Mouse (Mus musculus) embryonic facial prominence, embryonic 13.5 days (tissue): ENCODE data around the gene Myl12a. TPM values are rescaled to one million over a fixed set of nuclear protein-coding genes. Genes with fewer than 3 reads are reported as not detected.

Experiments used
- ATAC-seq: fragments of 200-750 bp; cut with Nextera tagmentation; 2 replicates; pipeline ENCODE4 v1.8.0; 2017; ENCODE audit warnings: low read depth; ENCODE audit not compliant: insufficient number of reproducible peaks, insufficient read depth, low FRiP score, low TSS enrichment
- H3K27ac ChIP-seq: fragments of 300-500 bp; sonication (generic); 2 replicates; pipeline ENCODE4 v1.5.1; 2015; ENCODE audit warnings: moderate library complexity, mild to moderate bottlenecking, inconsistent platforms
- H3K27me3 ChIP-seq: fragments of 300-500 bp; sonication (generic); 2 replicates; pipeline ENCODE4 v1.6.1; 2015; ENCODE audit warnings: mild to moderate bottlenecking, inconsistent platforms
- H3K36me3 ChIP-seq: fragments of 300-500 bp; sonication (generic); 2 replicates; pipeline ENCODE4 v1.6.1; 2015; ENCODE audit warnings: mild to moderate bottlenecking, inconsistent platforms
- H3K4me1 ChIP-seq: fragments of 300-500 bp; sonication (generic); 2 replicates; pipeline ENCODE4 v1.6.1; 2015; ENCODE audit warnings: inconsistent platforms
- H3K4me2 ChIP-seq: fragments of 300-500 bp; sonication (generic); 2 replicates; pipeline ENCODE4 v1.6.1; 2015; ENCODE audit warnings: moderate library complexity, mild to moderate bottlenecking, inconsistent platforms
- H3K4me3 ChIP-seq: fragments of 300-500 bp; sonication (generic); 2 replicates; pipeline ENCODE4 v1.5.1; 2015; ENCODE audit warnings: mild to moderate bottlenecking, inconsistent platforms
- H3K9ac ChIP-seq: fragments of 300-500 bp; sonication (generic); 2 replicates; pipeline ENCODE4 v1.6.1; 2015; ENCODE audit warnings: mild to moderate bottlenecking, inconsistent platforms
- H3K9me3 ChIP-seq: fragments of 300-500 bp; sonication (generic); 2 replicates; pipeline ENCODE4 v1.6.1; 2016; ENCODE audit warnings: inconsistent platforms
- WGBS: fragments of 180-500 bp; shearing (Covaris S2); methylation state at CpG from one replicate; pipeline ENCODE4 v1.1.7; 2015; ENCODE audit warnings: mixed read lengths; 5-methylcytosine and 5-hydroxymethylcytosine counted together
- polyA plus RNA-seq: library from polyadenylated mRNA; unstranded; fragments of >200 nt; fragmentation: Nextera tagmentation; extraction: Ambion mirVana; gene quantifications from 2 replicates; pipeline ENCODE4 v1.2.1, GENCODE M21; 2015

The Myl12a gene
- polyA plus RNA-seq, 1 experiment from 2014 or later, result 585 TPM

DNA sequence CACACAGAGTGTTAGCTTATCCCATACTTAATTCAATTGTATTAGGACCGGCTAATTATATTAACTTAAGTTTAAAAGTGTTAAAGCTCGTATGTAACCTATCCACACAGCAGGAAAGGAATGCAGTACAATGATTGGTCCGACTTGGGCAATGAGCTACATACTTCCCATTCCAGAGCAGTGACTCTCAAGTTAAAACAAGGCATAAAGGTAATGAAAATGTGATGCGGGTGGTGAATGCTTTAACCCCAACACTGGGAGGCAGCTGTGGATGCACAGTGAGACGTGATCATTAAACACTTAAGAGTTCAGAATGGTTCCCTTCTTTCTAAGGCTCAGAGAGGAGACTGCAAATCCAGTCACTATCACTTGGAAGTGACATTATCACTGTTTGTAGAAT lies 3.5 kb downstream of the Myl12a start:
- Histone ChIP-seq H3K27me3 (no peaks in the 10 kb centered on the region), H3K4me1 (peaks cover 37% of the 10 kb centered on the region), H3K9ac (no peak overlapping the region), H3K36me3 (peaks cover 21% of the 10 kb centered on the region), H3K27ac (no peak overlapping the region), H3K4me3 (no peak overlapping the region), H3K9me3 (0 out of 2 replicates have a peak, but pooled peaks cover 1% of the 10 kb centered on the region), H3K4me2 (no peak overlapping the region)
- WGBS, result 38% methylated on average over 5 of the region's 5 CpGs
- ATAC-seq, result no peak

DNA sequence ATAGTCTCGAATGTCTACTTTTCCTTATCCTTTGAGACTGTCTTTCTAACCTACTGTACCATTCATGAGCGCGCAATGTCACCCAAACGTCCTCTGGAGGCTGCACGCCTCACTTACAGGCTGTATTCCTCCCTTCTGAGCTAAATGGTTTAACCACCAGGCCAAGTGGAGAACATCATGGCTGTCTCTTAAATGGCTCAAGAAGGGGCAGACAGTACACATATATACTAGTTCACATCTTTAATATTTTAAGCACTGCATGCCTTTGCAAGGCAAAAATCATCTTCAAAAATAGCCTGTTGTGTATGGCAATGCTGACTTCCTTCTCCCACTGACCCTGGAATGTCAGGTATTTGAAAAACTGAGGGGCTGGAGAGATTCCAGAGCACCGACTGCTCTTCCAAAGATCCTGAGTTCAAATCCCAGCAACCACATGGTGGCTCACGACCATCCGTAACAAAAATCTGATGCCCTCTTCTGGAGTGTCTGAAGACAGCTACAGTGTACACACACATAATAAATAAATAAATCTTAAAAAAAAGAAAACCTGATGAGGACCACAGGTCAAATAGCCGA lies 4.2 kb downstream of the Myl12a start:
- Histone ChIP-seq H3K4me2 (no peak overlapping the region), H3K4me1 (peaks cover 32% of the 10 kb centered on the region)
- no peak for ATAC-seq

DNA sequence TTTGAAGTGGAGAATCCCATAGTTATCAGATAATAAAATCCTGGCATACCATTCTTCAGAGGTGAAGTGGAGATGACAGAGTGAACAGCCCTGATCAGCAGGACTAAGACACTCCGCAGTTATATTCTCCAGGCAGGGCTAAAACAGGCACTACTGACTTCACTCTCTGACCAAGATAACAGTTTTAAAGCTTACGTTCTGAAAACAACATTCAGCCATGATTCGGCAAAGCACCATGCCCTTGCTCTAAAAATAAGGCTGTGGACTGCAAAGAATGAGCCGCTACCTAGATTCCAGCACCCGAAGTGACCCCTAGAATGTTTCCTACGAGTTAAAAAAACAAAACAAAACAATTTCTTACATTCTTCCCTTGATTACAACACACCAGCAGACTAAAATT lies 4.8 kb downstream of the Myl12a start:
- no peak for ATAC-seq
- peaks cover 27% of the 10 kb centered on the region for H3K4me1 ChIP-seq
- no peak overlapping the region for H3K9ac ChIP-seq
- H3K27ac ChIP-seq, result no peak overlapping the region
- no peak overlapping the region for H3K4me3 ChIP-seq
- H3K4me2 ChIP-seq, result no peak overlapping the region
- 65% methylated on average over 6 of the region's 6 CpGs for WGBS
- H3K27me3 ChIP-seq, result no peaks in the 10 kb centered on the region
- H3K9me3 ChIP-seq, result no peaks in the 10 kb centered on the region
- H3K36me3 ChIP-seq, result peaks cover 33% of the 10 kb centered on the region

More for the DNA sequence above, 4.2 kb downstream of the Myl12a start:
- Histone ChIP-seq H3K27me3 (no peaks in the 10 kb centered on the region), H3K27ac (no peak overlapping the region), H3K9me3 (no peaks in the 10 kb centered on the region), H3K9ac (0 out of 2 replicates have a peak overlapping the region, but pooled peaks have one; percentile 16), H3K4me3 (no peak overlapping the region), H3K36me3 (peaks cover 28% of the 10 kb centered on the region)
- 76% methylated on average over 9 of the region's 9 CpGs for WGBS

DNA sequence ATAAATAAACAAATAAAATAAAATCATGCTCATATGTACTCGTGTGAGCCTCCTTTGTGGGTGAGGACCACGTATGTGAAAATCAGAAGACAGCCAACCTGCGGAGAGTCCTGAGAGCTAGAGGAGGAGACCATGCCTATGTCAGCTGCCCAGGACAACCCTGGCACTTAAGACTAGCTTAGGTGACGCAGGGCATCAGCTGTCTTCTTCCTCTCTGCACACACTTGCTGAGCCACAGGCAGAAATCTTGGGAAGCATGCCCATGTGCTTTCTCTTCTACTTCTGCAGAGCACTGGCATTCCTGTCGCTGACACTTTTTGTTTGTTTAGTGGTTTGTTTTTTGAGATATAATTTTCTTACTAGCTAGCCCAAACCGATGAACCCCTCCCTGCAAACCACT lies 7.1 kb downstream of the Myl12a start:
- Histone ChIP-seq H3K36me3 (peaks cover 47% of the 10 kb centered on the region), H3K27me3 (no peaks in the 10 kb centered on the region), H3K9me3 (no peaks in the 10 kb centered on the region), H3K4me3 (no peak overlapping the region), H3K4me1 (peaks cover 36% of the 10 kb centered on the region), H3K4me2 (no peak overlapping the region), H3K9ac (no peak overlapping the region), H3K27ac (no peak overlapping the region)
- no peak for ATAC-seq
- 88% methylated on average over 6 of the region's 6 CpGs for WGBS

- no peak for ATAC-seq
- no peaks in the 10 kb centered on the region for H3K9me3 ChIP-seq
- no peak overlapping the region for H3K4me2 ChIP-seq
- H3K27me3 ChIP-seq, result no peaks in the 10 kb centered on the region
- no peak overlapping the region for H3K4me3 ChIP-seq
- H3K4me1 ChIP-seq, result peaks cover 27% of the 10 kb centered on the region
- peaks cover 47% of the 10 kb centered on the region for H3K36me3 ChIP-seq
- 84% methylated on average over 6 of the region's 6 CpGs for WGBS
- no peak overlapping the region for H3K9ac ChIP-seq
- H3K27ac ChIP-seq, result no peak overlapping the region
These were observed 8.0 kb downstream of the Myl12a start for GRCm38 (mm10) chr17:70994671-70995070.

DNA sequence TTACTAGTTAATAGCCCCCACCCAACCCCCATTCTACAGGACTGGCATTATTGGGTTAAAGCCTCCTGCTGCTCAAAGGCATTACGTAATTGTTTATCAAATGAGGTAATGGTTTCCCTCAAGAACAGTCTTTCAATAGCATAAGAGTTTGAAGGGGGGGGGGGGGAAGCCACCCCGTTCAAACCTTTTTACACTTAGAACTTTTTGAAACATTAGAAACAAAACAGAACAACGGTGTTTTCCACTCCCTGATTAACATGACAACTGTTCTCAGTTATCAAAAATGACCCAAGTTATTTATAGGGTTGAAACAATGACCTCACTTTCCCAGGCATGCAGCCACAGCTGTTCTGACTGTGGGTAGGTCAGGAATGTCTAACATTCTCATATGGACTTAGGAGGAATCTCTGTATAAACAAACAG lies 9.3 kb downstream of the Myl12a start:
- no peak for ATAC-seq
- no peak overlapping the region for H3K27ac ChIP-seq
- H3K9me3 ChIP-seq, result no peaks in the 10 kb centered on the region
- 57% methylated on average over 3 of the region's 3 CpGs for whole genome bisulfite sequencing
- no peak overlapping the region for H3K4me3 ChIP-seq
- peaks cover 31% of the 10 kb centered on the region for H3K4me1 ChIP-seq
- no peak overlapping the region for H3K9ac ChIP-seq
- peaks cover 53% of the 10 kb centered on the region for H3K36me3 ChIP-seq
- no peaks in the 10 kb centered on the region for H3K27me3 ChIP-seq
- H3K4me2 ChIP-seq, result no peak overlapping the region

DNA sequence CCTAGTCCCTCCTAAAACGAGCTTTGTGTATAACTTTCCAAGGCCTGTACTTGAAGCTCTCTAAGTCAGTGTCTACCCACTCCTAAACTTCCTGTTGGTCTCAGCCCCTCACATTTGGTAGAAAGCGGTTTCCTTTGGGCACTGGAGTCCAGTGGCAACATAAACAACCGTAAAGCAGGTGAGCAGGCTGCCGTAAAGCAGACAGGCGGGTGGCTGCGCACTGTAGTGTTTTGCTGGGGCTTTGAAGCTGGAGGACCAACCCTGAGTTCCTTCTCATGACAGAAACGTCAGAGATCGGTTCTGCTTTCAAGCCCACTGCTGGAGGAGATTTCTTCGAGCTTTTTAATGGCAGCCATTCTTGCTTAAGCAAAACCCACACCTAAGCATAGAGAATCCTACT lies 10.0 kb downstream of the Myl12a start:
- Histone ChIP-seq H3K27me3 (no peaks in the 10 kb centered on the region), H3K27ac (no peak overlapping the region), H3K4me2 (no peak overlapping the region), H3K4me3 (no peak overlapping the region), H3K9ac (no peak overlapping the region), H3K4me1 (peaks cover 25% of the 10 kb centered on the region), H3K9me3 (no peaks in the 10 kb centered on the region), H3K36me3 (peaks cover 54% of the 10 kb centered on the region)
- no peak for ATAC-seq
- 83% methylated on average over 9 of the region's 9 CpGs for WGBS

GRCm38 (mm10) chr17:70991706-70992625 lies 10.7 kb downstream of the Myl12a start:
- Histone ChIP-seq H3K27me3 (no peaks in the 10 kb centered on the region), H3K9ac (no peak overlapping the region), H3K4me2 (no peak overlapping the region), H3K9me3 (no peaks in the 10 kb centered on the region), H3K4me3 (no peak overlapping the region), H3K4me1 (peaks cover 25% of the 10 kb centered on the region), H3K27ac (peak overlapping the region; percentile 91), H3K36me3 (peaks cover 54% of the 10 kb centered on the region)
- WGBS, result 82% methylated on average over 16 of the region's 16 CpGs
- no peak for ATAC-seq

DNA sequence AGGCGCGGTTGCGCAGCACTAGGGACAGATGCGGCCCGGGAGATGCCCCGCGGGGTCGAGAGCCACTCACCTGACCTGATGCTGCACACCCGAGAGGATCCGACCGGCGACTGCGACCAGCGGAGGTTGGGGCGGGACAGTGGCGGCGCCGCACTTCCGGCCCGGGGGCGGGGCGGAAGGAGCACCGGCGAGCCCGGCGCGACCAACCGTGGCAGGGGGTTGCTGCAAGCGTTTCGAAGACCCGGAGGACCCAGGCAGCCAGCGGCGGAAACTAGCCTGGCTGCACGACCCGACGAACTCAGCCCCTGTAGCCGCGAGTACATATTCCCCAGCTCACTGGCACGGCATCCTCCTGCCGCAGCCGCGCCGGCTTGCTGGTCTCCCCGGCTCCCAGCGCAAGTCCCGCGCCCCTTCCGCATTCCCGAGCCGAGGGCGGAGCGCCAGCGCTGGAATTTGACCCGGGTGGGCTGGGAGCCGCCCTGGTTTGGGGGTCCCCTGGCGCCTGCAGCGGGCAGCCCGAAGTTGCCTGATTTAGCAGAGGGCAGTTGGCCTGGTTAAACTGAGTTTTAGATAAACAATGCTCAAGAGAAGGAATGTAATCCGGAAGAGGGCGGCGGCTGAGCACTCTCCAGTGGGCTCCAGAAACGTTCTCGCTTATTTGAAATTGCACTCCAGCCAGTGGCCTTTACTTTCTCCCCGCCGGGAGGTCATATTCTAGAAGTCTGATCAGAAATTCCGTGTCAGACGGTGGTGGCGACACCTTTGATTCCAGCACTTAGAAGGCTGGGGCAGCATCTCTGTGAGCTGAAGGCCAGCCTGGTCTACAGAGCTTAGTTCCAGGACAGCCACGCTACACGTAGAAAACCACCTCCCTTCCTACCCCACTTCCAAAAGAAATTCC lies 12.0 kb downstream of the Myl12a start:
- Histone ChIP-seq H3K4me2 (peak overlapping the region; percentile 74), H3K9ac (peak overlapping the region; percentile 83), H3K9me3 (no peaks in the 10 kb centered on the region), H3K4me3 (peak overlapping the region; percentile 79), H3K36me3 (peaks cover 49% of the 10 kb centered on the region), H3K27me3 (no peaks in the 10 kb centered on the region), H3K4me1 (peaks cover 26% of the 10 kb centered on the region), H3K27ac (peak overlapping the region; percentile 91)
- peak; percentile 83 for ATAC-seq
- WGBS, result 1% methylated on average over 70 of the region's 70 CpGs

DNA sequence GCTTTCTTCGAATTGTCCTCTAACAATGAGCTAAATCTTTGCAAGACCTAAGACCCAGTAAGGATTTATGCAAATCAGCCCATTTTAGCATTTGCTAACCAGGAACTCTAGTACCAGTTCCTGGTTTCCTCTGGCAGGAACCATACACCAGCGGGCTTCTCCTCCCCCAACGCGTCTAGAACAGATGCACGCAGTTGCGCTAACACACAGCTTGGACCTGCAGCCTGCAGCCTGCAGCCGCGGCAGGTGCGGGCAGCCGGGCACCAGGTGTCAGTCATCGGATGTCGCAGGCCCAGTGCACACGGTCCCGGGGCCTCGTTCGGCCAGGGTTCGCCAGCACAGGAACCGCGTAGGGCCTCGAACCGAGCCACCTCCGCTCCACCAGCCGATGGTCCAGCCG lies 12.7 kb downstream of the Myl12a start:
- Histone ChIP-seq H3K36me3 (peaks cover 48% of the 10 kb centered on the region), H3K27me3 (no peaks in the 10 kb centered on the region), H3K9me3 (no peaks in the 10 kb centered on the region), H3K27ac (peak overlapping the region; percentile 91), H3K4me3 (peak overlapping the region; percentile 79), H3K4me1 (peaks cover 29% of the 10 kb centered on the region), H3K4me2 (peak overlapping the region; percentile 74), H3K9ac (peak overlapping the region; percentile 83)
- WGBS, result 1% methylated on average over 24 of the region's 24 CpGs
- ATAC-seq, result peak; percentile 54; the same call in 1 of the 2 replicates

- H3K9ac ChIP-seq, result peak overlapping the region; percentile 83
These were observed 13.2 kb downstream of the Myl12a start for GRCm38 (mm10) chr17:70989430-70989829.

More at GRCm38 (mm10) chr17:70989430-70989829, 13.2 kb downstream of the Myl12a start:
- Histone ChIP-seq H3K4me1 (peaks cover 29% of the 10 kb centered on the region), H3K4me3 (peak overlapping the region; percentile 79), H3K9me3 (no peaks in the 10 kb centered on the region), H3K4me2 (peak overlapping the region; percentile 74), H3K36me3 (peaks cover 43% of the 10 kb centered on the region), H3K27ac (no peak overlapping the region), H3K27me3 (no peaks in the 10 kb centered on the region)
- WGBS, result 55% methylated on average over 8 of the region's 8 CpGs
- no peak for ATAC-seq
